Mouse (Mus musculus): ENCODE data around the gene Cnr1. TPM values are rescaled to one million over a fixed set of nuclear protein-coding genes. Genes with fewer than 3 reads are reported as not detected.

The Cnr1 gene
- polyA plus RNA-seq (2017; shearing (Covaris generic)), result not detected

DNA sequence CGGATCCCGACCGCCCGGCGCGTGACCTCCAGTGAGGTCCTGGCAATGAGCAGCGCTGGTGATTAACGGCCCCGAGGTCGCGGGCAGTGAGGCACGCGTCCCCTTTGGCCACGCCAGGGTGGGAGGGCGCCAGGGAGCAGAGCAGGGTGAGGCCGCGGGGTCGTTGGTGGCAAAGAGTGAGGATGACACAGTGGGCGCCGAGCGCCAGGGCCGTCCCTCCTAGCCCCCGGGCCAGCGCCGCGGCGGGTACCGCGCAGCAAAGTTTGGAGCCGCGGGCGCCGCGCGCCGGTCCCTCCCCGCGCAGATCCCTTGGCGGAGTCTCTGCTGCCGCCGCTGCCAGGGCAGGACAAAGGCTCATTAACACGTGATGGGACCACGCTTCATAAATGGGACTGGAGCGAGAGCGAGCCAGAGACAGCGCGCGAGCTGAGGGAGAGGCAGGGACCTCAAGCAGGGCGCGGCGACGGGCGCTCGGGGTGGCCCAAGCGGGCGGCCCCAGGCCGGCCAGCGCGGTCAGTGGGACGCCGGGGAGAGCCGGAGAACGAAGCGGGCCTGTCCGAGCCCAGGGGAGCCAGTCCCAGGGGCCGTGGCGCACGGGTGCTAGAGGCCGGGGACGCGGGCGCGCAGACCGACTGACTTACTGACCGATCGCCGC lies at the start of gene Cnr1:
TSS of gene Cnr1 (plus strand) at position 360 of the 655 bp plus-strand sequence.

Other genes with a start within 250 kb of the Cnr1 start
- gene Spaca1, start 125.6 kb downstream of the Cnr1 start, polyA plus RNA-seq (2017; shearing (Covaris generic)), result 0.81 TPM

All from effector memory CD4-positive, alpha-beta T cell, adult 5 months (primary cell).